Mouse (Mus musculus): ENCODE measurements around the gene Riiad1. TPM values are rescaled to one million over a fixed set of nuclear protein-coding genes. Genes with fewer than 3 reads are reported as not detected.
A peak's percentile ranks its signal among the peaks of the same experiment; 100 is the strongest.

The Riiad1 gene
- total RNA-seq, 2 experiments from 2014 or later: 6.4 to 7.8 TPM

GRCm38 (mm10) chr3:94465632-94466430 lies 14.3 kb downstream of the Riiad1 start:
- peak in 1 of 2 experiments; percentile 72 for DNase-seq (ENCODE audit: low spot score in 2 of 2)

GRCm38 (mm10) chr3:94463926-94464578 lies 16.1 kb downstream of the Riiad1 start:
- DNase-seq (ENCODE audit: low spot score in 2 of 2): no peak

DNA sequence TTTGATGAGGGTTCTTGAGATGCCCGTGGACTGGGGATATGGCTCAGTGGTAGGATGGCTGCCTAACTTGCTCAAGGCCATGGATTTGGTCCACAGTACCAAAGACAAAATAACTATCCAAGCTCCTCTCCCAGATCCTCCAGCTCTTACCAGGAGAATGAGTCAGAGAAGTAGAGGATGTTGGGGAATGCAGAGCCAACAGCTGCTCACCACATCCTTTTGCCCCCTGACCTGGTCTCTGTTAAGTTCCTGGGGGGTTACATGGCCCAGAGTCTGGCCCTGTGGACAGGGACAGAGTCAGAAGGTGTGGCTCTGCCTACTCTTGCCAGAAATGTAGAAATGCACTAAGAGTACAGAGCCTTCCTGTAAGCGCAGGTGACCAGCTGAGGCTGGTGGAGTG lies 20.3 kb downstream of the Riiad1 start:
- no peak for DNase-seq (ENCODE audit: low spot score in 2 of 2)

- no peak for DNase-seq (ENCODE audit: low spot score in 2 of 2)
Observed at GRCm38 (mm10) chr3:94457055-94457454, 23.1 kb downstream of the Riiad1 start.

DNA sequence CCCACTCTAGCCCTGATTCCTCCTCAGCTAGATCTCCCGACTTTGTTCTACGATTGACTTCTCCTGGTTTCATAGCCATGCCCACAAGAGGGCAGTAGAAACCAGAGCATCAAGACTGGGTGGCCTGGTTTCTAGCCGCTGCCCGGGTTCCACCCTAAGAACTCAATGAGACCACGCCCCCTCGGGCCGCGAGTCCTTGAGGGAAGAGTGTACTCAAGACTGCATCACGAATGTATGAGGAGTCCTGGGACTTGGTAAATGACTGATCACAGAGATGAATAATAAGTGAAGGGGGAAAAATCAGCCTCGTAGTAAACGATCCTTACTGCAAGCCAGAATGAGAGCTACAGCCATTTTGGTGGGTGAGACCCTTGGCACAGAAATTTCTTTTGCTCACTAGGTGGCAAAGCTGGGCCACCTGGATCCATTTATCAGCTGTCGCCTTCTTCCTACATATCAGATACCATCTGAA lies 23.6 kb downstream of the Riiad1 start:
- DNase-seq (ENCODE audit: low spot score in 2 of 2): peak; percentile 81 to 82

DNA sequence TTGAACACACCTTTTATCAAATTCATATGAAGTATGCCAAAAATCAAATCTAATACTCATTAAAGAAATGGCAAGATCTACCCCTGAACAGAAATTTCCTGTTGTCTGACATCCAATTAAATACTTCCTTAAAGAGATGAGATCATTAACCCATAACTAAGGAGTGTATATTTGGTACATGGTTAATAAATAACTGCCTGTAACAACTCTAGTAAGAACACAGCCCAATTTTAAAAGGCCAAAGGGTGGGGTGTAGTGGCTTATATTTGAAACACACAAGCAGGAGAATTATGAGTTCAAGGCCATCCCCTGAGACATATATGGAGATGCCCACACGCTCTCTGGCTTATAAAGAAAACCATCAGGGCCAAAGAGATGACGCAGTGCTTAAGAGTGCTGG lies 30.8 kb downstream of the Riiad1 start:
- DNase-seq (ENCODE audit: low spot score in 2 of 2): no peak

DNA sequence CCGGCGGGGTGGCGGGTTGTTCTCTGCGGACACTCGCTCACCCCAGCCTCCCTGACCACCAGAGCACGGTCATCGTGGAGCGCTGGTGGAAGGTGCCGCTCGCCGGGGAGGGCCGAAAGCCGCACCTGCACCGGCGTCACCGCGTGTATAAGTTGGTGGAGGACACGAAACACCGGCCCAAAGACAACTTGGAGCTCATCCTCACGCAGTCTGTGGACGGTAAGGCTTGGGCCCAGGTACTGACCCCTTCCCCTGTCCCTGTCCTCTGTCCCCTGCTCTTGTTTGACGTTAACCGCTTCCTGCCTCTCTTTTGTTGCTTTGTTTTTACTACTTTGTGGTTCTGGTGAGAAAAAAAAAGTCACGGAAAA lies 36.6 kb downstream of the Riiad1 start, which contains the start of gene Oaz3:
Gene Oaz3, minus strand, starts transcription at position 319 of the 368 bp plus-strand sequence.
- DNase-seq (ENCODE audit: low spot score in 2 of 2): no peak

- peak; percentile 94 to 95 for DNase-seq (ENCODE audit: low spot score in 2 of 2)
Observed at GRCm38 (mm10) chr3:94442951-94443596, 37.1 kb downstream of the Riiad1 start, which contains the start of gene Mrpl9. Gene Mrpl9 (plus strand): TSS chr3:94443318.

- DNase-seq (ENCODE audit: low spot score in 2 of 2): no peak
Observed at GRCm38 (mm10) chr3:94441182-94441581, 39.0 kb downstream of the Riiad1 start.

DNA sequence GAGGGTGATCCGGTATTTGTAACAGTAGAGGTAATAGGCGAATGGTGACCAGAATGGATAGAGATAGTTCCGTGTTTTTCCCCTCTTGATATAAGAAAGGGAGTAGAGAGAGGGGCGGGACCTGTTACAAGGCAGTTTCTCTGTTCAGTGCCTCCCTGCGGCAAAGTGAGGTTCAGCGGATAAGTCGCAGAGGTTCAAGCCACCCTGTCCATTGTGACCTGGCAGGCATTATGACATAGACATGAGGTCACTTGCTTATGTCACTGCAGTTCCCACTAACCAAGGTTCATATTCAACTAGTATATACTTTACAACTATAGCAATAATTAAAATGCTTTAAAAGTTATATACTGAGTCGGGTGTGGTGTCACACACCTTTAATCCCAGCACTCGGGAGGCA lies 43.7 kb downstream of the Riiad1 start:
- no peak for DNase-seq (ENCODE audit: low spot score in 2 of 2)

- no peak for DNase-seq (ENCODE audit: low spot score in 2 of 2)
Observed at GRCm38 (mm10) chr3:94434305-94434704, 45.8 kb downstream of the Riiad1 start.

GRCm38 (mm10) chr3:94430980-94431379 lies 49.2 kb downstream of the Riiad1 start:
- DNase-seq (ENCODE audit: low spot score in 2 of 2): no peak

Other genes starting within 250 kb of the Riiad1 start
- gene Gm4778, start 216.3 kb downstream of the Riiad1 start, total RNA-seq (2021): not detected
- gene Them4, start 170.3 kb downstream of the Riiad1 start, total RNA-seq (2021): 10 to 100 TPM; 18.5 to 20.1 TPM
- gene Them5, start 138.2 kb downstream of the Riiad1 start, total RNA-seq (2021): not detected
- gene C2cd4d, start 117.9 kb downstream of the Riiad1 start, total RNA-seq (2021): under 1 TPM in 1 of 2 experiments, not detected in 1; 0.46 TPM
- gene Rorc, start 107.5 kb downstream of the Riiad1 start, total RNA-seq (2021): 1 to 10 TPM; 1.7 to 1.9 TPM
- gene Lingo4, start 81.8 kb downstream of the Riiad1 start, total RNA-seq (2021): under 1 TPM; 0.63 to 0.73 TPM
- gene Tdrkh, start 67.1 kb downstream of the Riiad1 start, total RNA-seq (2021): 10 to 100 TPM; 37.8 to 39.0 TPM
- gene Mrpl9, start 37.0 kb downstream of the Riiad1 start, total RNA-seq (2021): 10 to 100 TPM; 36.9 to 37.1 TPM
- not detected for gene Oaz3, start 36.4 kb downstream of the Riiad1 start, total RNA-seq (2021)
- 100 to 1,000 TPM; 147 to 160 TPM for gene Celf3, start 2.0 kb downstream of the Riiad1 start, total RNA-seq (2021)
- gene Snx27, start 102.4 kb upstream of the Riiad1 start, total RNA-seq (2021): 100 to 1,000 TPM; 106 TPM
- gene Gm10972, start 162.8 kb upstream of the Riiad1 start, total RNA-seq (2021): not detected
- gene Tuft1, start 178.5 kb upstream of the Riiad1 start, total RNA-seq (2021): 1 to 10 TPM; 2.5 to 2.8 TPM
- 1 to 10 TPM; 1.6 to 3.1 TPM for gene Selenbp2, start 213.2 kb upstream of the Riiad1 start, total RNA-seq (2021)